Mouse (Mus musculus): ENCODE measurements around the gene Lrrc47. TPM values are rescaled to one million over a fixed set of nuclear protein-coding genes. Genes with fewer than 3 reads are reported as not detected.

The Lrrc47 gene
- polyA plus RNA-seq (2012; rRNA removed), result 22.5 and 23.0 TPM in 2 replicates

DNA sequence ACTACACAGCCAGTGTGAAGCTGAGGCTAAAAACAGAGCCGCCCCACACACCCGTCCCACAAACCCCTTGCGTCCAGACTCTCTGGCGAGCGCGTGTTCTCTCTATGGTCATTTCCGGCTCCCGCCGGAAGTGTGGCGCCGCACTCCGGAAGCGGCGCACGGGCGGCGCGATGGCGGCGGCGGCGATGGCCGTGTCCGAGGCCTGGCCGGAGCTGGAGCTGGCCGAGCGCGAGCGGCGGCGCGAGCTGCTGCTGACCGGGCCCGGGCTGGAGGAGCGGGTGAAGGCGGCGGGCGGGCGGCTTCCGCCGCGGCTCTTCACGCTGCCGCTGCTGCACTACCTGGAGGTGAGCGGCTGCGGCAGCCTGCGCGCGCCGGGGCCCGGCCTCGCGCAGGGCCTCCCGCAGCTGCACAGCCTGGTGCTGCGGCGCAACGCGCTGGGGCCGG lies at the start of gene Lrrc47:
Gene Lrrc47 (plus strand): TSS at position 86 of the 444 bp plus-strand sequence.

DNA sequence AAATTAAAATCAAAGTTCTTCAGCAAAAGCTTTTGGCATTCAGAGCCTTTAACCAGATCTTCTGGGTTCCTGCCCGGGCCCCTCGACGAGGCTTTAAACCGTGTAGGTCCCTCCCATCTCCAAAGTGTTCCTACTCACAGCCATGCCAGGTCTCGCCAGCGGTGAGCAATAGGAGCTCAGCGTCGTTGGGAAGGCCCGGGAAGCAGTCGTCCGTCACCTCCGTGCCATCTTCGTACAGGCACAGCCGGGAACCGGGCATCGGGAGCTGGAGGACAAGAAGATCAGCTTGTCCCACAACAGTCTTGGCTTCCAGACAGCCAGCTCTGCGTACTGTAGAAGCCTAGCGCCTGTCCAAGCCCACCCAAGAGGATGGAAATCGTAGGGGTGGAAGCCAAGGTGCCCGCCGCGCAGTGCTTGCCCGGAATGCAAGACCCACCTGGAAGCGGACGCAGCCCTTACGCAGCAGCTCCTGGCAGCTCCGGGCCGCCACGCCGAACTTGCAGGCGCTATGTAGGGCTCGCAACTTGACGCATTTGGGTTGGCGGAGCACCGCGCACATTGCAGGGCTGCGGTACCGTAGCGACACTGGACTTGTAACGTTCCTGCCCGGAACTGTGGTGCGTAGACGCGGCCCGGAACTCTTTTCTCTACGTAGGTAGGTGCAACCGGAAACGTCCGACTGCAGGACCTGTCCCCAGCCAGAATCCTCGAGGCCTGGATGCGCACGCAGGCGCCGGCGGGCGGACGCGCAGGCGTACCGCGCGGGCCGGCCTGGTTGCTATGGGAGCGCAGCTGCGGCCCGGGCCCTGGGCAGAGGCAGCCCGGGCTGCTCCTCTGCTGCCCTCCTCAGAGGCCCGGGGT lies 36.9 kb upstream of the Lrrc47 start, which contains the start of the genes Dffb and Cep104:
Gene Dffb (minus strand): TSS at position 696 of the 861 bp plus-strand sequence.
Gene Cep104 (plus strand): TSS at position 764 of the 861 bp plus-strand sequence.

GRCm38 (mm10) chr4:154025641-154026440 lies 14.3 kb downstream of the Lrrc47 start, which contains the start of gene Smim1:
Gene Smim1 (minus strand): TSS chr4:154026230.

DNA sequence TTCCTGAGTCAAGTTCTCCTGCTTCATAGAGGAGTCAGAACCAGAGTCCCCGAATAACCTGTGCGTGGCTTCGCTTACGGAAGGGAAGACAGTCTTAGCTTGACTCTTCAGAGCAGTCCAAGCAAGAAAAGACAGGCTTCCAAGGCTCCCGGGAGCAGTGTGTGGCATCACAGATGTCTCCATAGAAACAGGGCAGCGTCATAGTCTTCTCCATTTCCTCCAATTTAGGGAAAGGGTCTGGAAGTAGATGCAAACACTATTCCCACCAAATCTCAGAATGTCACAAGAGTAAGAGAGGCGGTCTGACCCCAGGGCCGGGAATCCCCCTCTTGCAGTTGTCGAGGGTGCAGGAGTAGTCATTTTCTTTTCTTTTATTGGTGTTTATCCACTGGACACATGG lies 31.0 kb downstream of the Lrrc47 start, which contains the start of gene Ccdc27:
Gene Ccdc27 (minus strand): TSS at position 101 of the 400 bp plus-strand sequence.

Other genes with a start within 250 kb of the Lrrc47 start
- gene A430005L14Rik, start 54.5 kb upstream of the Lrrc47 start, polyA plus RNA-seq (2012; rRNA removed), result 26.8 and 33.3 TPM in 2 replicates
- gene Dffb, start 36.6 kb upstream of the Lrrc47 start, polyA plus RNA-seq (2012; rRNA removed), result 7.7 and 7.8 TPM in 2 replicates
- 3.5 and 4.0 TPM in 2 replicates for gene Cep104, start 36.5 kb upstream of the Lrrc47 start, polyA plus RNA-seq (2012; rRNA removed)
- gene Smim1, start 14.5 kb downstream of the Lrrc47 start, polyA plus RNA-seq (2012; rRNA removed), result 186 and 199 TPM in 2 replicates
- not detected in 2 replicates for gene Ccdc27, start 30.9 kb downstream of the Lrrc47 start, polyA plus RNA-seq (2012; rRNA removed)
- gene Trp73, start 128.5 kb downstream of the Lrrc47 start, polyA plus RNA-seq (2012; rRNA removed), result 0.01 TPM in 1 of 2 replicates, not detected in the other
- gene Wrap73, start 130.6 kb downstream of the Lrrc47 start, polyA plus RNA-seq (2012; rRNA removed), result 14.0 and 16.0 TPM in 2 replicates
- 62.7 and 71.1 TPM in 2 replicates for gene Tprgl, start 148.9 kb downstream of the Lrrc47 start, polyA plus RNA-seq (2012; rRNA removed)
- 0.53 and 0.70 TPM in 2 replicates for gene Megf6, start 159.0 kb downstream of the Lrrc47 start, polyA plus RNA-seq (2012; rRNA removed)